Mouse (Mus musculus) heart, postnatal 10 days (tissue): ENCODE results near the gene Map6d1. TPM values are rescaled to one million over a fixed set of nuclear protein-coding genes. Genes with fewer than 3 reads are reported as not detected.
A peak's percentile ranks its signal among the peaks of the same experiment; 100 is the strongest.

ENCODE experiments used
- DNase-seq, 2 experiments: peaks; one replicate each; pipeline ENCODE4 v3.0.0; 2021
- intact Hi-C: fragments of 180-260 bp; cut with DNase I; formaldehyde crosslinking; loops from one replicate; pipeline ENCODE4 v1.15.1; 2025
- total RNA-seq, 2 experiments: library from RNA; stranded (reverse); gene quantifications; 2 replicates each; pipeline ENCODE4 v1.2.3; 2021

The Map6d1 gene
- under 1 TPM; 0.89 to 0.91 TPM for total RNA-seq

- intact Hi-C loops = no loop called here
- DNase-seq = peak; percentile 53 to 64
These were observed at the start of gene Map6d1 for GRCm38 (mm10) chr16:20240468-20241414. TSS of gene Map6d1 (minus strand) at chr16:20241358.

- DNase-seq = no peak
- intact Hi-C loops = no loop called here
These were observed 39.1 kb upstream of the Map6d1 start for GRCm38 (mm10) chr16:20280238-20280637.

- peak; percentile 15 for DNase-seq
- intact Hi-C loops = no loop called here
These were observed 38.2 kb upstream of the Map6d1 start for GRCm38 (mm10) chr16:20279395-20279794.

GRCm38 (mm10) chr16:20272994-20273393 lies 31.8 kb upstream of the Map6d1 start:
- intact Hi-C loops = no loop called here
- DNase-seq = no peak

- DNase-seq = no peak
- intact Hi-C loops = no loop called here
These were observed 30.2 kb upstream of the Map6d1 start for GRCm38 (mm10) chr16:20271339-20271738.

DNA sequence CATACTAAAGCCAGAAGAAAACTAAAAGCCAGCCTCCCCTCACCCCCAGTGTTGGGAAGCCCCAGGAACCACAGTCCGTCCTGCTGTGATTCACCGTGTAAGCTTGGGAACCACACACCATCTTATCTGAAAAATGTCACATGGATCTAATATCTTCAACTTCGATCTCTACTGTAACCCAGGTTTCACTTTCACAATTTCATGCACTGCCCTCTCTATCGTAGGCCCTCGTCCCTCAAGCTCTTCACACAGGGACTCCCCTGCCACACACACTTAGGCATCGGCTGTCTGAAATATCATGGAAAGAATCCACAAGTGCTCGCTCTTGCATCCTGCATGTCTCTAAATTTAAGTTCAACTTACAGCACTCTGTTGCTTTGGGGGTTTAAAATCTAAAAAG lies 23.9 kb upstream of the Map6d1 start:
- intact Hi-C loops = no loop called here
- no peak for DNase-seq

DNA sequence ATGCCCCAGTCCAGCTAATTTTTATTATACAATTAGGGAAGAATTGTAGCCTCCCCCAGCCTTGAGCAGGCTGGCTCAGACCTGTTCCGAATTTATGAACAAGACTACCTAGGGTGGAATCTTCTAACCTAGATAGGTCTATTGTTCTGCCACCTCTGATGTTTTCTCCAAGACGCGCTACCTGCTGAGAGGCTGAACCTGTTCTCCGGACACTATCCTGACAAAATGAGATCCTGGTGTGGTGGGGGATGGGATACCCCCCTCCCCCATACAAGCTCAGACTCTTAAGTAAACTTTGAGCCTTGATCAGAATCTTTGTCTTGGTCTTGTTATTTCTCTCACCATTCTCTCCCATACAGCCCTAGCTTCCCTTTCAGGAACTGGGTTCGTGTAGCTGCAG lies 16.8 kb upstream of the Map6d1 start:
- intact Hi-C loops = no loop called here
- DNase-seq = no peak

- DNase-seq = no peak
- intact Hi-C loops = no loop called here
These were observed 7.5 kb upstream of the Map6d1 start for GRCm38 (mm10) chr16:20248442-20249174.

DNA sequence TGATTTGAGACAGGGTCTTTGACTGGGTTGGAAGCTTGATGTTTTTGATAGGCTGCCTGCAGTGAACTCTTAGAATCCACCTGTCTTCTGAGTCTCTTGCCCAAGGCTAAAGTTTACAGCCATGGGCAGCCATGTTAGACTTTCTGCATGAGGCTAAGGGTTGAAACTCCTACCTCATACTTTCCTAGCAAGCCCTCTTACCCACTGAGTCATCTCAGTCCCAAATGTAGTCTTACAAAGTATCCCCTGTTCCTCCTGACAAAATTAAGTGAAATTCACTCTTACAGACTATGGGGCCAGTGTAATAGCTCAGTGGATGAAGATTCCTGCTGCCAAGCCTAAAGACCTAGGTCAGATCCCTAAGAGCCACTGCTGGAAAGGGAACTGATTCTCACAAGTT lies 5.9 kb upstream of the Map6d1 start:
- intact Hi-C loops = no loop called here
- DNase-seq = no peak

DNA sequence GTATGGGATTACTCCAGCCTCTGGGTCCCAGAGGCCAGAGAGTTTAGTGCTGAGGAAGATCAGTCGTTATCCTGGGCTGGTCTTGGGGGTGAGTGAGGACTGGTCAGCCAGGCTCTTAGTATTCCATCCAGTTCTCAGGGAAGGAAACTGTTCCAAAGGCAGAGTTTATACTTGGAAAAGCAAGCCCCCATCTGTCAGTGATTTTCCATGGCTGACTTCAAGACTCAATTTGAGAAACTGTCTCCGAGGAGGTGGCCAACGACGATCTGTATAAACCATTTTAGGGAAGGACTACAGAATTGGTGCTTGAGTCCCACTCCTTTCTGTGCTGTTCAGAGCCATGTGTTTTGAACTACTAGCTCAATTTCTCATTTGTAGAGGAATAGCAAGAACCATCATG lies 2.5 kb downstream of the Map6d1 start:
- intact Hi-C loops = no loop called here
- DNase-seq = no peak

GRCm38 (mm10) chr16:20237426-20237825 lies 3.7 kb downstream of the Map6d1 start:
- intact Hi-C loops = no loop called here
- no peak for DNase-seq

GRCm38 (mm10) chr16:20234406-20234805 lies 6.8 kb downstream of the Map6d1 start:
- intact Hi-C loops = no loop called here
- DNase-seq = no peak

- intact Hi-C loops = no loop called here
- no peak for DNase-seq
These were observed 13.0 kb downstream of the Map6d1 start for GRCm38 (mm10) chr16:20228167-20228566.

DNA sequence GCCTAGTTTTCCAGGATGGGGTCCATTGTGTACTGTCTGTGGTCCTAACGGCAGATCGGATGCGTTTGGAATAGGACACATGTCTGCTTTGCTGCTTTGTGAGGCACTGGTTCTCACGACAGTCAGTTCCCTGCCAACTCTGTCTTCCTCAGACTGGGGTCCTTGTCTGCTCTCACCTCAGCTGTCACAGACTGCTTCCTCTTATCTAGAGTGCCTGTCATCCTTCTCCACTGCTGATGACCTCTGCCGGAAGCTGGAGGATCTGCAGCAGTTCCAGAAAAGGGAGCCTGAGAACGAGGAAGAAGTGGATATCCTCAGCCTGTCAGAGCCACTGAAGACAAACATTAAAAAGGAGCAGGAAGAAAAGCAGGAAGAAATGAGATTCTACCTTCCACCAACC lies 13.7 kb downstream of the Map6d1 start:
- intact Hi-C loops = no loop called here
- peak; percentile 35 to 36 for DNase-seq

DNA sequence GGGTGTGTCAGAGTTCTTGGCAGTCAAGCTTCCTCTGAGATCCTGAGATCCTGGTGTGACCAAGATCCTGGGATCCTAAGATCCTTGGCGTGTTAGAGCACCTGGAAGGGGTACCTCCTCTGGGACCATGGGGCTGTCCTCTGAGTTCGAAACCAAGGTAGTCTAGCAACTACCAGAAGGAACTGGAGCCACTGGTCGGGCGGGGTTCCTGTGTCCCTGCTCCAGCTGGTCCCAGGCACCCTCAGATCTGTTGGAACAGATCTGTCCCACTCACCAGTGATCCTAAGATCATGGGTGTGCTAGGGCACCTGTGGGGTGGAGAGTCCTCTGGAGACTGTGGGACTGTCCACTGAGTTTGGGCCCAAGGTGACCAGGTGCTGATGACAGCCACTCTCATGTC lies 14.5 kb downstream of the Map6d1 start:
- intact Hi-C loops = no loop called here
- no peak for DNase-seq

DNA sequence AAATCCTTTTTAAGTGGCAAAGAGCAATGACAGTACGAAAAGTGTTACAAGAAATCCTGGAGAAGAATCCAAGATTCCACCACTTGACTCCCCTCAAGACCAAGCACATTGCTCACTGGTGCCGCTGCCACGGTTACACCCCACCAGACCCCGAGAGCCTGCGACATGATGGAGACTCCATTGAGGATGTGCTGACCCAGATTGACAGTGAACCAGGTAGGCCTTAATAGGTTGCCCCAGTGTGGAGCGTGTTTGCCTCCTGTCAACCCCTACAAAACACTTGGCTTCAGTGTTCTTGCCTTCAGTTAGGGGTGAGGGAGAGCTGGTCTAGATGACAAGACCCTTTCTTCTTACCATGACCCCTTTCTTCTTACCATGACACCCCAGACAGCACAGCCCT lies 18.4 kb downstream of the Map6d1 start:
- DNase-seq = no peak
- intact Hi-C loops = no loop called here

DNA sequence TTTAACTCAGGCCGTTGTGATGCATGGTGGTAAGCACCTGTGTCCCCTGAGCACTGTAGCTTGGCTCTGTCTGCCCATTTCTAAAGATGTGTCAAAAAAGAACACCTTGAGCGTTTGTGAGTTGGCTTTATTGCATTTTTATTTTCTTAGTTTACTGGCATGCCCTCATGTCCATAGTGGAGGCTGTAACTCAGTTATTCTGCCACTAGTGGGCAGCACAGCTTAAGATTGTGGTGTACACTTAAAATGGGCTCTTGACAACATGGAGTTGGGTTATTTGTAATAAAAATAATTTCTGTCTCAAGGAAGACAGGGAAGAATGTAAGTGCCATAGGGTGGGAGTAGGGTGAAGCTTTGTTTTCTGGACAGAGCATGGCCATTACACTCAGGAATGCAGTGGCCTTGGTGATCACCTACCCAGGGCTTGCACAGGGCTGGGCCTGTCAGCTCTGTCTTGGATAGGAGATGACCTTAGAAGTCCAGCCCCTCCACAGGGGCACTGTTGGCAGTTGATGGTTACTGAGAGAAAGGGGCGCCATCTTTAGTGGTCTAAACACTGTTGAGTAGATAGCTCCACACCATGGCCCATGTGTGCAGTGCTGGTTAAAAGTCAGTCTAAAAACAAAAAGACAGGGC lies 27.4 kb downstream of the Map6d1 start:
- DNase-seq = peak; percentile 52 to 72
- intact Hi-C loops = loop anchor here (2.0 to 10.0 kb wide), 3 partner anchors 89 to 441 kb away; partner anchors contain the start of genes Eif2b5, Parl and Psmd2

DNA sequence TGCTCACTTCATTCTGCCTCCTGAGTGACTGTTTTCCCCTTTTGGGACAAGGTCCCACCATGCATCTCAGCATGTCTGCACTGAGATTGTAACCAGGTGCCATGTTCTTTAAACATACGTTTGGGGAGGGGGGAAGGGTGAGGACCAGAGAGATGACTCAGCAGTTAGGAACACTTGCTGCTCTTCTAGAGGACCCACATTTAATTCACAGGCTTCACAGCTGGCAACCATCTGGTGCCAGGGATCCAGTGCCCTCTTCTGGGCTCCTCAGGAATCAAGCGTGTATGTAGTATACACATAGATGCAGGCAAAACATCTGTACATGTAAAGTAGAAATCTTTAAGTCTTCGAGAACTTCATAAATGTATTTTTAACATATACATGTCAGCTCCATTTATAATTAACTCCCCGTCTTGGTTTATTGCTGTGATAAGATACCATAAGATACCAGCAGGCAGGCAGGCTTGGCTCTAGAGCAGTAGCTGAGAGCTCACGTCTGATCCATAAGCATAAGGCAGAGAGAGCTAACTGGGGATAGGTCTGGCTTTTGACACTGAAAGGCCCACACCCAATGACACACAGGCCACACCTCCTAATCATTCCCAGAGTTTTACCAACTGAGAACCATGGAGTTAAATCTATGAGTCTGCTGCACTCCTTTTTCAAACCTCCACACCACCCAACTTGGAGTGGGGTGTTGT lies 41.5 kb downstream of the Map6d1 start:
- no peak for DNase-seq
- intact Hi-C loops = no loop called here

DNA sequence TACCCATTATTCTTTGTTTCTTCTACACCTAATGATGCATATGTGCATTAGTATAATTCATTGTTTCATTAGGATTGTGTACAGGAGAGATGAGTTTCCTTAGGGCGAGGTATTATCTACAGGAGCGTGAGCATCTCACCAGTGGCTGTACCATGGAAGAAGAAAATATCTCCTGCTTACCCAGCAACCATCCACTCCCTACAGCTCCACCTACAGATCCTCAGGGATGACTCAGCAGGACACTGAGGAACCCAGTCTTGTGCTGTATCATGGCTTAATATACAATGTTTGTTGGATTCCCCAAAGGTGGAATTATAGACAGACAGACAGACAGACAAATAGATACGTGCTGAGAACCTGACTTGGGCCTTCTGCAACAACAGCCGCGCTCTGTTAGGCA lies 44.2 kb downstream of the Map6d1 start:
- intact Hi-C loops = no loop called here

GRCm38 (mm10) chr16:20195546-20195945 lies 45.6 kb downstream of the Map6d1 start:
- intact Hi-C loops = no loop called here
- peak; percentile 18 to 42 for DNase-seq

More for the DNA sequence above, 44.2 kb downstream of the Map6d1 start:
- DNase-seq = no peak

DNA sequence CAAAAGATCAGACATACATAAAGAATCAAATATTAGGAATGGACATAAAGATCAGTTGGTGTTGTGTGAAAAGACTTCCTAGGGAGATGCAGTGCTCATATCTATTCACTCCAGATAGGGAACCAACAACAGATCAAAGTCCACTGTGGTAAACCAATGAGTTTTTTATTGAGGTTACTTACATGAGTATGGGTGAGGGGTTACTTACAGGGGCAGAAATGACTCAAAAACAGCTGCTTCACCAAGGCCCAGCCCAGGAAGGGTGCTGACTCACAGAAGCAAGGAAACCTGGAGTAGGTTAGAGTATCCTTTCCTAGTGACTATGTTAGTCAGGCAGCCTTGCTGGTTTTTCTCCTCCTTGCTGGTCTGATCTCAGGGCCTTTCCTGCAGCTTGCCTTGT lies 49.1 kb downstream of the Map6d1 start:
- intact Hi-C loops = no loop called here
- no peak for DNase-seq
